Mouse (Mus musculus) liver, adult (tissue): ENCODE measurements at regions not wholly inside any gene's neighbourhood (a gene's known extent, or its start where the extent isn't known, plus 50 kb on each side); places are given as distances from the start of the nearest gene placed in this dataset.

Experiments used
- GATA4 ChIP-seq: IDR thresholded peaks from 2 replicates; pipeline ENCODE4 v1.6.1; 2014; ENCODE audit warnings: mild to moderate bottlenecking, low read length; ENCODE audit not compliant: insufficient replicate concordance

- no peak for TF ChIP-seq GATA4
Measured at GRCm38 (mm10) chr8:57249061-57249460, 71.7 kb upstream of the Hand2 start.
